Mouse (Mus musculus) gastrocnemius, postnatal 25 days (tissue): ENCODE data around the gene Arhgef26. TPM values are rescaled to one million over a fixed set of nuclear protein-coding genes. Genes with fewer than 3 reads are reported as not detected.

ENCODE experiments used
- DNase-seq: peaks from one replicate; pipeline ENCODE4 v3.0.0; 2022
- long read RNA-seq, 2 experiments: library from polyadenylated mRNA; stranded (forward); transcript quantifications; one replicate each; pipeline ENCODE4 v2.0.0; 2021
- total RNA-seq, 2 experiments: library from RNA; stranded (reverse); gene quantifications; 1 replicate in 1 of 2; 2 replicates in 1 of 2; pipeline ENCODE4 v1.2.3; 2021

The Arhgef26 gene
- total RNA-seq, result 1 to 10 TPM; 1.0 to 1.8 TPM
- long read RNA-seq, experiment 1, result 0 reads
- long read RNA-seq, experiment 2, full-length matches to known transcripts, result 1 of 1 reads
- long read RNA-seq, experiment 2, partial matches to known transcripts, result 0 of 1 reads
- long read RNA-seq, experiment 2, other reads (novel, unspliced or antisense), result 0 of 1 reads

DNA sequence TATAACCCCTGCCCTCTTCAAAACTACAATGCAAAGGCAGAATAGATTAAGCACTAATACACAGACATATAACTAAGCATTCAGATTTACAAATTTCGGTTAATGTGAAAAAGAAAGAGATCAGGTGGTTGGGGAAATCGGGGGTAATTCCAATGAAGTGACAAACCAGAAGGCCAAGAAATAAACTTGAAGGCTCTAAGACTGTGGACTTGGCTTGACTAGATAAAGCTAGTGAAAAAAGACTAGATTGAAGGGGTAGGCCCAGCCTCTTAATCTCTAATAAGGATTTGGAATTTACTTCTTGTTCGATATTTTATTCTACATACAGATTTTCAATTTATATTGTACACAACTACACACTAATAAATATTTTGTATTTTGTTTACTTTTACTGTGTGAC is at the start of gene Arhgef26:
Gene Arhgef26, plus strand, starts transcription at position 301 of the 400 bp plus-strand sequence.
- no peak for DNase-seq

DNA sequence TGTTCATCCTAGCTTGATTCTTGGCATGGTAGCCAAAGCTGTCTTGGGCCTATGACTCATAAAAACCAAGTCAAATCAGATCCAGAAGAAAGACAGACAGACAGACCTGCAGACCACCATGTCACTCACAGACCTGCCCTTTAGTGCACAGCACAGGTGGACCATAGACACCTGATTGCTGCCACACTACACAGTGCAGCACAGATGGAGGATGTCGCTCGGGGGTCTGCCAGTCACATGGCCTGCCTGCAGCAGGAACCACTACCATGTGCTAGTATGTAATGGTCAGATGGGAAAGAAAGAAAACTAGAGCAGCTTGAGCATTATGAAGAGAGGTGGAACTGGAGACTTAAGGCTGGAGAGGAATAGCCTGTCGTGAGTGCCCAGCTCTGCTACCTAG is 27.7 kb upstream of the Arhgef26 start:
- no peak for DNase-seq

DNA sequence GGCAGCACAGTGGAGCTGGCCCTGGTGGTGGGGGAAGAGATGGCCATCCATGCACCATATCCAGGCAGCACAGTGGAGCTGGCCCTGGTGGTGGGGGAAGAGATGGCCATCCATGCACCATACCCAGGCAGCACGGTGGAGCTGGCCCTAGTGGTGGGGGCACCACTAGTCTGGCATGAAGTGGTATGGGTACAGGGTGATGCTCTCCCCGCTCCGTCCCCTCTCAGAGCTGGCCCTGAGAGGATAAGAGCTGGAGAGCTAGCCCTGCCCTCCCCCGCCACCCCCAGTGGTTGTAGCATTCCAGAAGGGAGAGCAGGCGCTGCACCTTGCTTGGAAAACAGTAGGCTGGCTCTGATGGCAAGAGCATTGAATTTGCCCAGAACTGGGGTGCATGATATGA is 26.9 kb upstream of the Arhgef26 start:
- no peak for DNase-seq

DNA sequence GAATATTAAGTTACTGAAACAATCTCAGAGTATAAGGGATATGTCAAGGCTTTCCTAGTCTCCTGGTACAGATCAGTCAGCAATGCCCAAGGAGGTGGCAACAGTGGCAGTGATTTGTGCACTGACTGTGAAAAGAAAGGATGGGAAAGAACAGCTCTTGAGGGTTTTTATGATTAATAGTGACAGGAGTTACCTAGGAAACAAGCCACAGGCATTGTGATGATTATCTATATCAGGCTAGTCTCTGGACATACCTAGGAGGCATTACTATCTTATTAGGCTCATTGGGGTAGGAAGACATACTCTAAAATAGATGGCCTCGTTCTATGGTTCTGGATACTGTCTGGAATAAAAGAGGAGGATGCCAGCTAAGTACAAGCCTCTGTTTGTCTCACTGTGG is 13.4 kb upstream of the Arhgef26 start:
- no peak for DNase-seq

DNA sequence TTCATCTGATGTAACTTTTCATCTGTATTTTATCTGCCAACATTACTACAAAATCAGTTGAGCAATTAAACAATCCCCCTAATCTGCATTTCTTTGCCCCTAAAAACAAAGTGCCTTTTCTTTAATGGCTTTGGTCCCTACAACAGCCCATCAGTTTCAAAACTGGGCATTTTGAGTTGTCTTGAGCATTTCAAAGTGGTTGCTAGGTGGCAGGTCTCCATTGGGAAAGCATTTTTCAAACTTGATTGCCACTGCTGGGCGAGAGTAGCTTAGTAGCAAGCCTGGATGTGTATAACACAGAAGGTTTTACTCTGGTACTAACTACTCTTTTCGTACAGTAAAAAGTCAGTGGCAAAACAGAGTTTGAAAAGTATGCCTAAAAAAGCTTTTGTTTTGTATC is 10.2 kb upstream of the Arhgef26 start:
- DNase-seq, result no peak

DNA sequence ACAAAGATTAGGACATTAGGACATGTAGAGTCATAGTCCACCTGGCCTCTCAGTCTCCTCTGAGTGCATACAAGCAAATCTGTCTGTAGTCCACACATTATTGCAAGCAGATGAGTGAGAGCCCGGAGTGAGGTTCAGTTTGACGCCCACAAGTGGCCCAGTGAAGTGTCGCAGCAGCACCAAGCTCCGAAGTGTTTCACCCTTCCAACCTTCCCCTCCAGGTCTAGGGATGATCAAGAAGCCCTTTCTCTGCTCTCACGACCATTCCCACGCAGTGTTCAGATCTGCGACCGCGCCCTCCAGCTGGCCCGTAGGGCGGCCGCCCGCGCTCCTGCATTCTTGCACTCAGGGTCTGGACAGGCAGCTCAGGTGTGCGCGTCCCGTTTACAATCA is 313 bp downstream of the Arhgef26 start:
- DNase-seq, result no peak

DNA sequence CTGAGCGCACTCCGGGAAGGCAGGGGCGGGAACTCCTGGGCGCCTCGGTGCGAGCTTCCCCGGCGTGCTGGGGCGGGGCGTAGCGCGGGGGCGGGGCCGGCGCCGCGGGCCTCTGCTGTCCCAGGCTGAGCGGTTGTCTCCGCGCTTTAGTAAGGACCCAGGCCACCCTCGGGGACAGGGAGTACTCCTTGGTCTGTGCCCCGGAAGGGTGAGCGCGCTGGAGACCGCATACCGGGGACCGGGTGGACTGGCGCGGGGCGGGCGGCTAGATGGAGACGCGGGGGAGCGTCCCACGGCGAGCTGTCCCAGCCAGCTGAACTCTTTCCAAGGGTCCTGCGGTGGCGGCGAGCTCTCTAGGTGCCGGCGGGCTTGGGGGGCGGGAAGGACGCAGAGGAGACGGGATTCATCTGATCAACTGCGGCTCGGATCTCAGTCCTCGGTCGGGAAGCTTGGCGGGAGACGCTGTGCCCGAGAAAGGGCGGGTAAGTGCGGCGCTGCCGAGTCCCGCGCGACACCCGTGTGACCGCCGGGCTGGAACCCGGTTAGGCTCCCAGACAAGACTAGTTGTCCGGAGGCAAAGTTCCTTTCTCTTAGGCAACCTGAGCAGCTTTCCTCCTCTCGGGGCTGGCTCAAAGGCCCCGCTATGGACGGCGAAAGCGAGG is 841 bp downstream of the Arhgef26 start:
- DNase-seq, result peak; percentile 58

DNA sequence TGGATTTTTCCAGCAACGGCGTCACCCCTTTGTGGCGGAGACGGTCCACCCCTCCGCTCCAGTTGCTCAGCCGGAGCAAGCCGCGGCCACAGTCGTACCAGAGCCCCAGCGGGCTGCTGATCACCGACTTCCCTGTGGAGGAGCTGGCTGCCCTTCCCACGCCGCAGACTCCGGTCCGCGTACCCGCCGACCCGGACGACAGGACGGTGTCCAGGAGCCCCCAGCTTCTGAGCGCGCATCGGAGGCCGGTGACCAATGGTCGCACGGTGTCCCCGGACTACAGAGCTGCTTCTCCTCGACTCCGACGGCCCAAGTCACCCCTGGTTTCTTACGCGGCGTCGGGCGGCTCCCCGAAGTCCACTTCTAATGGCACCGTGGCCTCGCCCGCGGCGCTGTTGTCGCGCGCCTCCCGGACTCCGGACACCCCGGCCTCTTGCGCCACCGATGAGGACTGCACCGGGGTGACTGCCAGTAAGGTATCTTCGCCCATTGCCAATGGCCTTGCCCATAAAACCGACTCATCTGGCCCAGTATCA is 1.4 kb downstream of the Arhgef26 start:
- peak; percentile 12 for DNase-seq

DNA sequence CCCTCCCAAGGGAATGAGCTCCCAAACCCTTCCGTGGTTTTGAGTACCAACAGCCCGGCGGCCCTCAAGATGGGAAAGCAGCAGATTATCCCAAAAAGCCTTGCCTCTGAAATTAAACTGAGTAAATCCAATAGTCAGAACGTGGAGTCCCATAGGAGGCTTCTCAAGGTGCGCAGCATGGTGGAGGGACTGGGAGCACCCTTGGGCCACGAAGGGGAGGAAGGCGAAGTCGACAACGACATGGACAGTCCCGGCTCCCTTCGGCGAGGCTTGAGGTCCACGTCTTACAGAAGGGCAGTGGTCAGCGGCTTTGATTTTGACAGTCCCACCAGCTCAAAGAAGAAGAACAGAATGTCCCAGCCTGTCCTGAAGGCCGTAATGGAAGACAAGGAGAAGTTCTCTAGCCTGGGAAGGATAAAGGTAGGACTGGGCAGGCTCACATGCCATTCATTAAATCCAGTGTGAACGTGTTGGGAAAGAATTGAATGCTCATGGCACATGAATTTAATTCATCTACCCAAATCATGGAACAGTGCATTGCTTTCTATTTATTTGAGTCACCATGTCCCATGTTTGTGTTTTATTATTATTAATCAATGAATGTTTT is 2.1 kb downstream of the Arhgef26 start:
- no peak for DNase-seq

DNA sequence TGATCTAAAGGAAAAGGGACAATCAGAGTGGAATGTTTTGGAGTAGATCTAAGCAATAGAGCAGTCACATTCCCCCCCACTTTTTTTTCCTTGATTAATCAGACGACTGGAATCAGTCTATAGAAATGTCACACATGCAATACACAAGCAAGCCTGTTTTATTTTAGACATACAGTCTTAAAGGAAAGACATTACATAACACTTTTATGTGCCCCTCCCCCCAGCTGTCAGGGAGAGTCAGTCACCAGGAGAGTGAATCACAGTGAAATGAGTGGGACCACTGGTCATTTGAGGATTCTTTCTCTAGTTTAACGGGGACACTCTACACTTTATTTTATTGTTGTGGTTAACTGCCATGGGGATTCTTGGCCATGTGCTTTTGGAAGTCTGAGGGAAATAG is 2.7 kb downstream of the Arhgef26 start:
- no peak for DNase-seq

DNA sequence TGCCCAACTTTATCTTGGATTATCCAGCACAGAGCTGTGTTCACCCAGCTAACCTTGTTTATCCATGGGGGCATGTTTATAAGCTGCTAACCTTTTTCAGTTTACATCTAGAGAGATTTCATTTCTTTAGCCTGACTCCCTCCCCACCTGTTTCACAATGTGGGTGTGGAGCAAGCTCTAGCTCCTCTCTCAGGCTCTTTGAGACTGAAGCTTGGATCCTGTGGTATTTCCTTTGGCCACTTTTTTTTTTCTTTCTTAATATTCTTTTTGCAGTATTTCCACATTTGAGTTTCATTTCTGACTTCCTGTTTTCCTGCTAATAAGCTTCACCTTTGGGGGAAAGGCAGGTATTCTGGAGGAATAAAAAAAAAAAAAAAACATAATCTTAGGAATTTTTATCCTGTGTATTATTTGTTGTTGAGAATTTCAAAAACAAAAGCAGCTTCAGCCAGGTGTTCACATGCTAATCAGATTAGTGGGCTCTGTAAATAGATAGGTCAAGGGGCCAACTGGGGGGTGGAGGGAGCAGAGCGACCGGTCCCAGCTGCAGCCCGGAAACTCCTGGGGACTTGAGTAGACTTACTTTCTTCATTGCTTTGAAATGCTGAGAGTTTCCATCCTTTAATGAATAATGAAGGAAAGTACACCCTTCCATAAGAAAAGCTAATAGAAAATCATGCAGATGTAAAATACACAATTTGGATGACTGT is 3.5 kb downstream of the Arhgef26 start:
- DNase-seq, result no peak

DNA sequence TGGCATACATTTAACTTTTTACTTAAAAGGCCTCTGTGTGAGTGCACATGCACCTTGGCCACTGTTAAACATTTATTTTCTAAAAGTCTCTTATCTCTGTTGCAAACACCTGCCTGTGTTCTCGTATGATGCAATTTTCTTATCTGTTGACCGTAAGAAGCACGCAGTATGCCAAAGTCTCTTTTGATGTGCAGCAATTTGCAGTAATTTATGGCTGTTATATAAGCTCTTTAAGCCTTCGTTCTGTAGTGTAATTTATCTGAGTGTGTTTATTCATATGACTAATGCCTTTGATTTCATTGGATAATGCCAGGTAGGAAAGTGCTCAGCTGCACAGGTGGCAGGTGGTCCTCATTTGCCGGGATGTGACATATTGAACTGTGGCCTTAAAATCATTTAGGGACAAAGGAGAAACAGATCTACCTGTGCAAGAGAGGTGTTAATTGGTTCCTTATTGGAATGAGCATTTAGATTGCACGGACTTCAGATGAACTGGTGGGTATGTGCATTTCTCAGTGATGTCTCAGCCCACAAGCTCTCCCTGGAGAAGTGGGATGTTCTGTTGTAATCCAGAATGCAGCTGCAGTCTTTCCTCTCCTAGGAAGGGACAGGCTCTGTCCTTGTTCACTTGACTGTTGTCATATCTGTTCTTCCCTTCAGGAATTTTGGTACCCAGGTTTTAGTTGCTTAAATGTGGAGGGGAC is 10.5 kb downstream of the Arhgef26 start:
- DNase-seq, result no peak

DNA sequence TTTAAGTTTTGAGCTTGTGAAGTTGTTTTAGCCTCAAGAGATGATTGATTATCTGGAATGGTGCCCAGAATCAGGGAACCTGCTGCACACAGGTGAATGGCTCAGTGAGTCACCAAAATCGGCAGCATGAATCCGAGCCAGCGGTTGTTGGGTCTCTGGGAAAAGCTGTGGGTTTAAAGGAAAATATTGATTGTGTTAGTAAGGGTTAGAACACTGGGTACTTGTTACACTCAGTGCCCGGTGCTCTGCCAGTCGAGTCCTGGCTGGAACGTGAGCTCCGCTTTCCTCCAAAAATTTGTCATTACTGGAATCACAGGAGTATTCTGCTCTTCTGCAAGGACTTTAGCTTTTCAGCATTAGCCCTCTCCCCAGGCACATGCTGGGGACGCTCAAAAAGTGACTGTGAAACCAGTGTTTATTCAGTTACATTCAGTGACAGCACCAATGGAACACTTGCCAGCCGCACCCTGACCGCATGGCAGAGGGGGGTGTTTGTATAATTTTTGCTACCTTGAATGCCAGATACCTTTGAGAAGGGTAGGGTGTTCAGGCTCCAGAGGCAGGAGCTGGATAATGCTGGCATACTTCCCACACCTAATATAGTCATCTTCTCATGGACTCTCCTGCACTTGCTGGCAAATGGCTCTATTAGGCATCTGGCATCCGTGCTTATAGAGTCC is 11.2 kb downstream of the Arhgef26 start:
- DNase-seq, result no peak

DNA sequence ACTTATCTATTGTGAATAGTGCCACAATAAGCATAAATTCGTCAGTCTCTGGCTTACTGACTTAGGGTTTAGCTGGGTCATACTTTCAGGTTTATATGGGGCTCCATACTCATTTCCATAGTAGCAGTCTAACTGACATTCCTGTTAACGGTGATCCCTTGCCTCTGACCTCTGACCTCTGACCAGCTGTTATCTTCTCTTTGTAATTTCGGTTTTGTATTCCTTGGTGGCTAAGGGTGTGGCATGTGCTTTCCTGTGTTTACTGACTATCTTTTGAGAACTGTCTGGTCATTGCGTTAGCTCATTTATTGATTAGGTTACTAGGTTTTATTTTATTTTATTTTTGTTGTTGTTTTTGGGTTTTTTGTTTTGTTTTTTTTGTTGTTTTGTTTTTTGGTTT is 13.9 kb downstream of the Arhgef26 start:
- DNase-seq, result no peak

DNA sequence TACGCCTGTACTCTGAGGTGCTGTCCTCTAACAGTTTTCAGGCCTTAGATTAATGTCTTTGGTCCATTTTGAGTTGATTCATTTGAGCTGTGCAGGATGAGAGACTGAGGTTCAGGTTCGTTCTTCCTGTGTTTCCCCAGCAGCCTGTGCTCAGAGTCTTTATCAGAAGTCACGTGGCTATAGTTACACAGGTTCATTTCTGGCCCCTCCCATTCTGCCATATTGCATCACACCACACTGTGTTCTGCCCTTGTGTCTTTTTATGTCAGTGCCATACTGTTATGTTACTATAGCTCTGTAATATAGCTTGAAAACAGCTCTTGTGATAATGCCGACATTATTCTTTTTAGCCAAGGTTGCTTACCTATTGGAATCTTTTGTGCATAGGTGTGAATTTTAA is 14.7 kb downstream of the Arhgef26 start:
- DNase-seq, result no peak

DNA sequence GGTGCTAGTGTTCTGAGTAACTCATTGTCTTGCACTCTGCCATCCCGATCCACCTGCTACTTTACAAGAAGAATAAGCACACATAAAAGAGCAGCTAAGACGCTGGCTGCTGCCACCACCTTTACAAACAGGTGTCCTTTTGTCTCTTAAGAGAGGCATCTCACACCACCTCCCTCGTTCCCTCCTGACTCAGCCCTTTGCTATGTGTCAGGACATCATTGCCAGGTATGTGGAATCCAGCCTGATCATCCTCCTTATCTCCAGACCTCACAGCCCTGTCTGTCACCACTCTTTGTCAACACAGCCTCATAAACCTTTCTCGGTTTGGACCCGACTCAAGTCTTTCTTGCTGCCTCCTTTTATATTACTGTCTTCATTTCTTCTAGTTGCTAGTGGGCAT is 29.7 kb downstream of the Arhgef26 start:
- DNase-seq, result no peak

DNA sequence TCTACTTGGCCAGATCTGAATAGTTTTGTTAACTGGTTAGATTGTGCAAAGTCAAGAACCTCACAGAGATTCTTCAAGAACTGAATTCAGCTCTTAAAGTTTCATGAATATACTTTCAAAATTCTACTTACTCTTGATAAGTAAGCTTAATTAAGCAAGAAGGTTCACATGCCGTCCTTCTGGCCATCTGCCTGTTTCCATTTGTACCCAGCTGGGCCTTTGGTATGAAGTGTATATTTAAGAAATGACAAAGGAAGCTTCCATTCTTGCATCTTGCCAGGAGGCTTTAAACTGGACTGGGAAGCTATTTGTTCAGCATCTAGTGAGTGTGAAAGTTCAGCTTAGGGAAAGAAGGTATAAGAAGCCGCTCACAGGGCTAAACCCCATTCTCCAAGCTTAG is 34.7 kb downstream of the Arhgef26 start:
- no peak for DNase-seq

DNA sequence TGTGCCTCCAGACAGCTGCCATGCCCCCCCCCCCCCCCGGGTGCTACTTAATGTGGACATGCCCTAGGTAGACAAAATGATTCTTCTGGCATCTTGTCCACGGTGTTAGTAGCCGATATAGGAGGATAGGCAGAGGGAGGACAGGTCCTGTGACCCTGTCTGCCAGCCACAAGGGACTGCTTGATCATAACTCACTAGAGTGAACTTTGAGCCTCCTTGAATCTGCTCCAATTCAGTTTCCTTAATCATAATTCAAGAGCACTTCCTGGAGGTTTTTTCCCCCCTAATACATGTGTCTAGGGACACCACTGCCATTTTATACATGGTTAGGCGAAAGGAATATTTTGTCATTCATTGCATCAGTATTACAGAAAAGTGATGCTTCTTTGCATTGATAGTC is 36.2 kb downstream of the Arhgef26 start:
- DNase-seq, result no peak

DNA sequence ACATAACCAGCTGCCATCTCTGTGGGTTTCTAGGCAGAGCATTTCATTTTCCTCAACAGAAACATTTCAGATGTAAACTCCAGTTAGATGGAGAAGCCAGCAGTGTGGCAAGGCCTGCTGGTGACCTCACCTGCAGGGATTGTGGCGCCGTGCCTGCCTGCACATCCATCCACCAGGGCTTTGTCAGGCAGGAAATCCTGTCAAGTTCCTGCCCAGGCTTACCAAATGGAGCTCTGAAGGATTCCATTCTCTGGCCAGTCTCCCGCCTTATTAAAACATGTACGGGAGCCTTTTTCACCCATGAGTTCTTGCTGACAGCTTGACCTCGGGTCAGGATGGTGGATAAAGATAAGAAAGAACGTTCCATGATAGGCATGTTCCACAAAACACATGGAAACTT is 36.7 kb downstream of the Arhgef26 start:
- DNase-seq, result peak; percentile 22

DNA sequence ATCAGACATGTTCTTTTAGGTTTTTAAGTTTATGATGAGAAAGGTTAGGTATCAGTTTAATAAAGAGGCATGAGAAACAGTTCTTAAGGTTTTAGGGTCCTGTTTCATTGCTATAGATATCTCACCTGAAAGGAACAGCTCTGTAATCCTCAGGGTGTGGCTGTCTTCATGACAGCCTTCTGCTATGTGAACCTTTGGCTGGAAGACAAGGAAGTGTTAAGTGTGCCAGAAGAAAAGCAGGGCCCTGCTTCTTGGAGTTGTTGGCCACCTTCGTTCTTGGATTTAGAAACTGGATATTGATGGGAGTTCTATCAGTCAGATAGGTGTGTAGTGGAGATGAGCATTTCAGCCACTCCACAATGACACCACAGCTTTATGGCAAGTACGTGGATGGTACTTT is 38.6 kb downstream of the Arhgef26 start:
- no peak for DNase-seq

DNA sequence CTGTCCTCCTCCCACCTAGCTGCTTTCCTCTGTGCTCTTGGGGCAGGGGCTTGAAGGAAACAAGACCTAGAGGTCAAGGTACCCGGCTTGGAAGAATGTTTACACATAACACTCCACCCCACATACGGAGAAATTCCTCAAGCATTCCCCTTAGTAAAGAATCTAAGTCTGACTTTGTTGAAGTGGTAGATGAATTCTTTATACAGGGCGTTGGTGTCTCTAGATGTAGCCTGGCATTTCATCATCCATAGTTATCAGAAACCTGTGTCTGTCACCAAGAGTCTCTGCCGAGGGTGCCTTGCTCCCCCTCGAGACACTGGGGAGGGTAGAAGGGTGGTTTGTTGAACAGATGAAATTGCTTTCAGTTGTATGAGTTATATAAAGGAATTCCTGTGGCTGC is 41.8 kb downstream of the Arhgef26 start:
- no peak for DNase-seq

DNA sequence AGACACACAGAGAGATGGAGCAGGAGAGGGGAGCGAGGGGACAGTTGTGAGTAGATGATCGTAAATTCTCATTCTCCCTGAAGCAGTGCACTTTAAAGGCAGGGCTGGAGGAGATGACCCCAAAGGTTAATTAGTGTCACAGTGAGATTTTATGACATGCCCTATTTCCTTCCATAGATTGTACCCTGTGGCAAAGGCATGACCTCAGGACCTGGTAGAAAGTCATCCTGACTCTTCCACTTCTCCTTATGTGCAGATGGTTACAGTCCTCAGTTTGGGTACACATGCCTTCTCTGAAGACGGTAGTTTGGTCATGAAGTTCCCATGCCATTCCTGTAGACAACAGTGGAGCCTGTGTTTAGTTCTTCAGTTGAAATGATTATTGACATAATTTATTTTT is 42.3 kb downstream of the Arhgef26 start:
- DNase-seq, result no peak
